Mouse (Mus musculus): Measurements from ENCODE around the gene Gng8.

DNA sequence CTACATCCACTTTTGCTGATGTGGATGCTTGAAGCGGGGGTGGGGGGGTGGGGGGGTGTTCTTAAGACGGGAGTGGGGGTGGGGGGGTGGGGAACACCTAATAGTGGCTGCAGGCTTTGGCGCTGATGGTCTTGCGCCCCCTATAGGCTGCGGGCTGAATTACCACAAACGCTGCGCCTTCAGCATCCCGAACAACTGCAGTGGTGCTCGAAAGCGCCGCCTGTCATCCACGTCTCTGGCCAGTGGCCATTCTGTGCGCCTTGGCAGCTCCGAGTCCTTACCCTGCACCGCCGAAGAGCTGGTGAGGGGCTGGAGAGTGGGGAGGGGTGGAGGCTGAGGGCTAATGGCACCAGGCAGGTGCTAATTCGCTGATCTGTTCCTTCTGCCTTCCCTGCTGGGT, 43.0 kb upstream of the Gng8 start:
- TF ChIP-seq POLR2A (IDR thresholded peaks at IDR 0.05; ENCODE audit: extremely low read depth, insufficient read depth, low read length) = no peak
- peak; percentile 79 for TF ChIP-seq CTCF (IDR thresholded peaks at IDR 0.05; ENCODE audit: low read depth, low read length)

Measured in liver, adult 2 months (tissue).